Mouse (Mus musculus) right cerebral cortex, postnatal 14 days (tissue): ENCODE results near the gene Aldh5a1.
"Not testable (repeated sequence)": the region's sequence is repeated elsewhere in the genome, so short reads cannot be mapped to it uniquely, and the experiment has no call there.

Source experiments
- DNase-seq: peaks from one replicate; pipeline ENCODE4 v3.0.0; 2022

Gene Aldh5a1

DNA sequence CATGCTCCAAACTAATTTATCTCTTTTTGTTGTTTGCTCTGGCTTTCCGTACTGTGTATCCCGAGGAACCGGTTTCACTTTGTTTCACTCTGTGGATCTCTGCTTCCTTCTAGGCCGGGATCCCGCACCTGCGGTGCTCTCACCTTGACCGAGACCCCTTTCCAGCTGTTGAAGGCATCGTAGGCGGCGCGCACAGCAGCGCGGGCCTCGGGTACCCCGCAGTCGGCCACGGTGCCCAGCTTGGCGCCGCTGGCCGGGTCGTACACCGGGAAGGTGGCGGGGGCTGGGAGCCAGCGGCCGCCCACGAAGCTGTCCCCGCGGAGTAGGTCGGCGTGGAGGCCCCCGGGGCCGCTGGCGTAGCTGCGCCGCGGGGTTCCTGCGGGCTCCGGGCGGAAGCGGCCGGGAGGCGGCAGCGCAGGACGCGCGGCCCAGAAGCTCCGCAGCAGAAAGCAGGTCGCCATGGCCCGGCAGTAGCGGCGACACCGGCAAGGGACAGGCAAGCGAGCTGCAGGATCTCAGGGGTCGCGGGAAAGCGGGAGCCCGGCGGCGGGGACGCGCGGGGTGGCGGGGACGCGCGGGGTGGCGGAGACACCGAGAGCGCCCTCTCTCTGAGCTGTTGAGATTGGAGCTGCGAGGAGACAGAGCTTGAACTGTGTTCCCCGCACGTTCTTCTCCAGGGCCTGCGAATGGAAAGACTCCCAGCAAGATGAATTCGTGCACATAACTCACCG, at the start of gene Aldh5a1:
Gene Aldh5a1, minus strand, starts transcription at position 554 of the 731 bp plus-strand sequence.
- peak; percentile 82 for DNase-seq

GRCm38 (mm10) chr13:24985435-24985834, 48.0 kb upstream of the Aldh5a1 start:
- DNase-seq = no peak

DNA sequence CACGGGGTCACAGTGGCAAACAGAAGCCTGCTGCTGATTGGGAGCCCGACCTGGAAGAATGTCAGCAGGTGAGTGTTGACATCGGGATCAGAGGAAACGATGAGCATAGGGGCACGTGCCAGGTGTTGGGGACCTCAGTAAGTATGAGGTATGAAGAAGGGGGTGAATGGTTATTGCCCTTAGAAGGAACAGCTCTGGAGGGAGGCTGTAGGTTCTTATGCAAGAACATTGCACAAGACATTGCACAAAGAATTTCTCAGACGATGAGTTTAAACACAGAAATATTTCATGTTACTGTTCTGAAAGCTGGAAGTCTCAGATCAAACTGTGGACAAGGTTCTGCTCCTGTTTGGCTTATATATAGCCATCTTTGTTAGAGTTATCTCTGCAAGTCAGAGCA, 43.6 kb upstream of the Aldh5a1 start:
- no peak for DNase-seq

DNA sequence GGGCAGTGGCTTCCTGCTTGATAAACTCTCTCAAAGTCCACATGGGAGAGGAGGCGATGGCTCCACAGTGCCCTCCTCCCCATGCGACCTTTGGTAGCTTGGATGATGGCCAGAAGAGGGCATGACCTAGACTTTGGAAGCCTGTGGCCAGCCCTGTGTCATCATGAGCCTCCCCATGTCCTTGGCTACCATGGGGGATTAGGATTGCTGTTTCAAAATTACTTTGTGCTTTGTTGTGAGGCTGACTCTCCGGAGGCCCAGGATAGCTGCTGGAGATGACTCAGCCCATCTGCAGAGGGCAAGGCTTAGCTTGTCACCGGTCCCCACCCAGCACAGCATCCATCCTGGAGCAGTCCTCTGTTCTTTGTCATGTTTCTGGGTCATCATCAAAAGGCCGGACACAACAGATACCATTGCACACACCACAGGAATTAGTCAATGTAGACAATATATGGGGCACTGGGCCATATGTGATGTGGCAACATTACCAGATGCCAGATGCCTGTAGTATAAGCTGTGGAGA, 40.4 kb upstream of the Aldh5a1 start:
- DNase-seq = no peak

DNA sequence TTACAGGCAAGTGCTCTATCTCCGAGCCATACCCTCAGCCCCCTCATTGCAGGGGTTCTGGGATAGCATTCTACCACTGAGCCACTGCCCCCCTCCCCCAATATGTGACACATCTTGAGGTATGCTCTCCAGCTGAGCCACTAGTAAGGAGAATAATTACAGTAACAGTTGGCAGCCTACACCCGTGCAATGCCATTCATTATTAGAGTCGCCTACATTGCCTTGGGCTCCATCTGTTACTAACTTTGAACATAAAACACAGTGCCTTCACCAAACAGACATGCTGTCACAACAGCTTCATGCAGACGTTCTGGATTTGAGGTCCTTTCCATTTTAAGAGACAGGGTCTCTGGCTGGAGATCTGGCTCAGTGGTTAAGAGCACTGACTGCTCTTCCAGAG, 38.9 kb upstream of the Aldh5a1 start:
- no peak for DNase-seq

GRCm38 (mm10) chr13:24971776-24972175, 34.3 kb upstream of the Aldh5a1 start:
- not testable (repeated sequence) for DNase-seq

DNA sequence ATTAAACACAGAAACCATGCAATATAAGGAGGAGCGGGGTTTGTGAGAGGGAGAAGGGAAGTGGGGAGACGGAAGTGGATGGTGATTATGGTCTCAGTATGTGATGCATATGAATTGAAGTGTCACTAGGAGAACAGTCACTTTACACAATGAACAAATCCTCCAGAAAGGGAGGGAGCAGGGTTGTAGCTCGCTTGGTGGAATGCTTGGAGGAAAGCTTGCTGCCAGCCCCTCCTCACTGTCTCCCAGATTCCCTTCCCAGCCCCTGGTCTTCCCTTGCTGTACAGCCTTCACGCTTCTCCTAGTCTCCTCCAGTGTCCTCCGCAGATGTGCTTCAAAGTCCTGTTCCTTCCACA, 28.4 kb upstream of the Aldh5a1 start:
- no peak for DNase-seq

DNA sequence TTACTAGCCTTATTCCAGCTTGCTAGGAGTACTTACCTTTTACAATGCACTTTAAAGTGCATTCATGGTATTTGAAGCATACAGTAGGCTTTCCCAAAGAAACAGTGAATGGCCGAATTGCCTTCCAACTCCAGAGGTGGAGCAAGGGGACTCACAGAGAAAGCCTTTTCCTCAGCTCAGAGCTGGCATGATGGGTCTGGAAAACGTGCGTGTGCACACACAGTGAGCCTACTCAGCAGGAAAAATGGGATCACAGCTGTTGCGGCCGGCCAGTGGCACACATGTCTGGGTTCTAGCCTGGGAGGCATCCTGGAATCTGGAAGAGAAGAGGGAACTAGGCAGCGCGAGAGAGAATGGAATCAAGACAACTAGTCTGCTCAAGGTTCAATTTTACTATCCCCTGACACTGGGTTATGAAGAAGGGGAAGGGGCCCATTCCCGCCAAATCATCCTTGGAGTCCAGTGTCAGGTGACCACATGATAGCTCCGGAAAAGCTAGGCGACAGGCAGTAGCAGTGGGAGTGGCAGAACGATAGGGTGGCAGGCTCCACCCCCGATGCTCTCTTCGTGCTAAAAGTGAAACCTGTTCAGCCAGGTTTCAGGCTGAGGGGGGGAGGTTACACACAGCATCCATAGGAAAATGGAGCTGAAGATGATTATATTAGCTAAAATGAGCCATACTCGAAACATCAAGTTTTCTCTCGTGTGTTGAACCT, 27.8 kb upstream of the Aldh5a1 start:
- no peak for DNase-seq

- no peak for DNase-seq
Observed at GRCm38 (mm10) chr13:24962119-24962518, 24.7 kb upstream of the Aldh5a1 start.

GRCm38 (mm10) chr13:24960084-24960483, 22.6 kb upstream of the Aldh5a1 start:
- DNase-seq = no peak

- DNase-seq = no peak
Observed at GRCm38 (mm10) chr13:24958671-24959070, 21.2 kb upstream of the Aldh5a1 start.

DNA sequence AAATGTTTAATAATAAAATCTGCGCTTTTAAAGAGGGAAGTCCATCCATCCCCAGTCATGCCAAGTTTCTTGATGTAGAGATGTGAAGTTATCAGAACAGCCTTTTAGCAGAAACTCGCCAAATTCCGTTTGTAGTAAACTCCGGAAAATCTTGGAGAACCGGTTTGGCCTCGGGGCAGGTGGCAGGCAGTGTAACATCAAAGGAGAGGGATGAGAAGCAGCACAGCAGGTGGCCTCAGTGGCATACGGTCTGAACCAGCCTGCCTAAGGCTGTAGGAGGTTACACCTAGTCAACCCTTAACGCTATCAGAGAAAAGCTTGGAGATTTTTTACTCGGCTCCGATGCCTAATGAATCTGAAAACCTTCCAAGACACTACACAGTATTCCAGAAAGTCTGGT, 18.0 kb upstream of the Aldh5a1 start:
- no peak for DNase-seq

DNA sequence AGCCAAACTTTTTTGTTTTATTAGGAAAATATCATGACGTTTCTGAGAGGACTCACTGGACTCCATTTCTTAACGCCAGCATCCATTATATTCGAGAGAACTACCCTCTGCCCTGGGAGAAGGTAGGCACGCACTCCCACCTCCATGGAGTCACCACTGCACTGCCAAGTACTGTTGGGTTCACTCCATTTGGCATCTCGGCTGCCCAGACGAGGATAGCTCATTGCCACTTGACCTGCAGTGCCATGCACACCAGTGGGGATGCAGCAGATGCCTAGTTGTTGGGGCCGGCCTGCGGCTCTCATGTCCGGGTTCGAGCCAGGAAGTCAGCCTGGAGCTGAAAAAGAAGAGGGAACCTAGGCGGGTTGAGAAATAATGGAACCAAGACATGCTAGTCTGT, 17.6 kb upstream of the Aldh5a1 start:
- no peak for DNase-seq

GRCm38 (mm10) chr13:24952659-24953058, 15.2 kb upstream of the Aldh5a1 start:
- DNase-seq = no peak

- DNase-seq = no peak
Observed at GRCm38 (mm10) chr13:24948870-24949269, 11.4 kb upstream of the Aldh5a1 start.

DNA sequence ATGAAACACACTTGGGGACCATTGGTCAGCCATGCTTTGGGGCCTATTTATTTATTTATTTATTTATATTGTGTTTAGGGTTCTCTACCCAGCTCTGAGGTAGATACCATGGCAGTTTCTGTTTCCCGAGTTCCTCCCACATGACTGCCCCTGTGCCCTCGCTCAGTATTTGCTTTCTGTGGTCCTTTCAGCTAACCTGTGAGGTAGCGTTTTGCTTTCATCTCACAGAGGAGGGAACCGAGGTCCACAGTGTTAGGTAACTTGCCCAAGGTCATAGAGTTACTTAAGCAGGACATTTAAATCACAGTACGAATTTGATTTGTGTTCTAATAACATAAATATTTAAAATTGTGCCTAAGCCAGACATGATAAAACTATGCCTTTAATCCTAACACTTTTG, 9.7 kb upstream of the Aldh5a1 start:
- no peak for DNase-seq

DNA sequence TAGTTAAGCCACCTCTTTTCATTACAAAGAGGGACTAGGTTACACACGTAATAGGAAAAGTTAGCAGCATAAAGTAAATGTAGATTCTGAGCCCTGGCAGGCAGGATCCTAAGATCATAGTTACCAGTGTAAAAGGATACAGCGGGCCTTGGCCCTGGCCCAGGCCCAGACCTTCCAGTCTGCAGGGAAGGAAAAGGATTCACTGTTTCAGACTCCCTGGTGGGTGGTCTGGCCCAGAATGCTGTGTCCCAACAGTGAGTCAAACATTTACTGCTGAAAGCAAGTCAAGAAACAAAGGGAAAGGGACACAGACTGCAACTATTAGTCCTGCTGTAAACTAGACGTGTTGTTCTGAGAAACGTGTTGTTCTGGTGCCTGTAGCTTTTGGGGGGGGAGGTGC, 8.1 kb upstream of the Aldh5a1 start:
- DNase-seq = no peak

DNA sequence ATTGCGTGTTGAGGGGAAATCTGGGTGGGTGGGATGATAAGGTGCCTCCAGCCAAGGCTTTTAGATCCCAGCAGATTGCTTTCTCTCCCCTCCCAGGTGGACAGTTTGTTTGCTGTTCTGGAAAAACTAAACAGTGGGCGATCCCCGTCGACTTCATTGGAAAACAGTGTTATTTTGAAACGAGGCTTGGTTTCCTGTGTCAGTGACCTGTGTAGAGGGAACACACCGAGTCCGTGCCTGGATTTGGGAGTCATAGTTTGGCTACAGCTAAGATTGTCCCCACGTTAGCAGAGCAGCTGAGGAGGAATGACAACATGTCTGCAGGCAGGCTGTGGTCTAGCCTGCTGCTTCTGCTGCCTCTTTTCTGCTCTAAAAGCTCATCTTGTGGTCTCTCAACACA, 5.8 kb upstream of the Aldh5a1 start:
- no peak for DNase-seq

DNA sequence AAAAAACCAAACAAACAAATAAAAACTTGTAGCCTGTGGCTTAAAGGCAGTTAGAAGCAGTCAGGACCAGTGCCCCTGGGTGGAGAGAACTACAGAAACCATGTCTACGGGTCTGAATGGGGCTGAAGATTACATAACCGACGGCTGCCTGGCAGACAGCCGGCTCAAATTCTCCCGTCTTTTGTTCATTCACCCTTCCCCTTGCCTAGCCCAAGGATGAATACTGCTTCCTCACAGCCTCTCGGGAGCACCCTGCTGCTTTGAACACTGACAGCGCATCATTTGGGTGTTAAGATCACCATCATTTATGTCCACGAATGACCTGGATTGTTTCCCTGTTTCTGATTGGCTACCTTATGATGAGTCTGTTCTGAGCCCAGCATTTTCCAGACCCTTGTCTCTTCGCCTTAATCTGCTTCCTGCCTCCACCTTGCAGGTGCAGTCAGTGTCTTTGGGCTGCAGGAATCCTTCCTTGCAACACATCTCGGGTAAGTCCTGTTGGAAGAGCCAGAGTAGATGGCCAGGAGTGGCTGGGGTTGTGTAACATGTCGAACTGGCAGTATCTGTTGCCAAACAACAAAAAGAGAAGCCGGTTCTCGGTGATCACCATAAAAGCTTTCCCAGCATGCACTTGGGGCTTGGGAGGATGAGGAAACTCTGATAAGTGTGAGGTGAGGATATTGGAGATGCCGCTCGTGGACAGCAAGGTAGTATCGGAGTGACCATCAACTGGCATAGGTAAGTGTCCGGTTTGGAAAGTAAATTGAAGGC, 5.2 kb upstream of the Aldh5a1 start, which contains the start of gene Gpld1:
Gene Gpld1, plus strand, starts transcription at position 641 of the 771 bp plus-strand sequence.
- DNase-seq = peak; percentile 23

DNA sequence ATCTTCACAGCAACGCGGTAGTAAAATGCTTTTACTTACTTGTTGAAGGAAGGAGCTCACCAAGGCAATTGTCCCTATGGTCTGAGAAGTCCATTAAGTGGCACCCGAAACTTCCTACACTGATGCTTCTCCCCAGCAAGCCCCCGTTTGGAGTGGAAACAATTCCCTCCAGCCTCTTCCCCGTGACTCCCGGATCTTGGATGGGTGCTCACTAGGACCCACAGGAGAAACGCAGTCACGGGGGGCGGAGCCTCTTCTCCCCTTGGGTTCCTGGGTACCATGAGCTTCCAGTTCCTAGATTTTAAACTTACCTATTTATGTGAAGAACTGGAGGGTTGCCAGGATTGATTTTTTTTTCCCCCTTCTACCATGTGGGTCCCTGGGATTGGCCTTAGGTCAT, 2.0 kb upstream of the Aldh5a1 start:
- DNase-seq = no peak

DNA sequence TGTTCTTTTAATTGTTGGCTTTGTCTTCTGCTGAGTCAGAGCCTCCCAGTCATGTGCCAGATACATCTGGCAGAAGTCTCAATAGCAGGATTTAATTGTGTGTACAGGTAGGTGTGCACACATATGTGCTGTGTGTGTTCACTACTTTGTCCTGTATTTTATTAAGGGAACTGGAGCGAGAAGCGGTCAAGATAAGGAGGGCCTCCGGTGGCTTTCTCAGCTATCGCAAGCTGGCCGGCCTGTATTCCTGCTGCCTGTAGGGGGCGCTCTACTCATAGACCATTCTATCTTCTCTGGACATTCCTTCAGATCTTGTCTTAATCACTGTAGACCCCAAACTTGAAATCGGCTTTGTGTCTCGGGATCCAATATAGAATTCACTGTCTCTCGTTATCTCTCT, 1.2 kb upstream of the Aldh5a1 start:
- peak; percentile 83 for DNase-seq

GRCm38 (mm10) chr13:24937839-24938166, 342 bp upstream of the Aldh5a1 start:
- no peak for DNase-seq

- no peak for DNase-seq
Observed at GRCm38 (mm10) chr13:24936772-24937107, 721 bp downstream of the Aldh5a1 start.

GRCm38 (mm10) chr13:24933199-24933598, 4.3 kb downstream of the Aldh5a1 start:
- DNase-seq = no peak
